Mouse (Mus musculus): Measurements from ENCODE around the gene Plcxd1.
A peak's percentile ranks its signal among the peaks of the same experiment; 100 is the strongest.
"Not testable (repeated sequence)": the region's sequence is repeated elsewhere in the genome, so short reads cannot be mapped to it uniquely, and the experiment has no call there.

The Plcxd1 gene

GRCm38 (mm10) chr5:110099656-110100580 lies at the start of gene Plcxd1:
TSS of gene Plcxd1 (plus strand) at chr5:110099969.
- DNase-seq: peak; percentile 71

DNA sequence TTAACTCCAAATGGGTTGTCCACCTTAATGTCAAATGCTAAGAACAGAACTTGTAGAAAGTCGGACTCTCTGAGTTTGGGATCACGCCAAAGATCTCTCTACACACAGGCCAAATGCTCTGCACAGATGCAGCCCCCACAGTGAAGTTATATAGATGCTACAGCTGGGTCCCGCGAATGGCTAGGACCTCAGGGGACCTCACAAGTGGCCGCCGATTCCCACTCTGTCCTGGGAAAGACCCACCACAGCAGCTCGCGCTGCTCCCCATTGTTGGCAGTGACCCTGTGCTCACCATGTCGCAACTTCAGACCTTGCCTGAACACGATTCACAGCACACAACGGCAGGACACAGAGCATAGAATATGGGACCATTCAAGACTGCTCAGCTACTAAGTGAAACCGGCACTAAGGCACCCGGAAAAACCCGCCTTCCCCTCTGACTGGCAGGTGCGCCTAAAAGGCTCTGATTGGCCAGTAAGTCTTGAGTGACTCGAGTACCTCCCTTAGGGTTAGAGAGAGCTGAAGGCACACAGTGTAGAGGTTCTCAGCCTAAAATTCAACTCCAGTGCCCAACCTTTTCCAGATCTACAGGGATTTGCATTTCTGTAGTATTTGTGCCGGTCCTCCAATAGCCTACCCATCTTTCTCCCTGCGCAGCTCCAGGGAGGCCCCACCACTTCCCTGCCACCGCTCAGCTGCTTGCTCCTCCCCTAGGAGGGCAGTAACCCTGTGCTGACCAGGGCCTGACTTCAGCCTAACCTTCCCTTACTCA lies 41.9 kb upstream of the Plcxd1 start:
- DNase-seq: peak; percentile 86

- DNase-seq: not testable (repeated sequence)
Observed at GRCm38 (mm10) chr5:110072413-110072812, 27.4 kb upstream of the Plcxd1 start, which contains the start of gene Gm17655. TSS of gene Gm17655 (minus strand) at chr5:110072513.

DNA sequence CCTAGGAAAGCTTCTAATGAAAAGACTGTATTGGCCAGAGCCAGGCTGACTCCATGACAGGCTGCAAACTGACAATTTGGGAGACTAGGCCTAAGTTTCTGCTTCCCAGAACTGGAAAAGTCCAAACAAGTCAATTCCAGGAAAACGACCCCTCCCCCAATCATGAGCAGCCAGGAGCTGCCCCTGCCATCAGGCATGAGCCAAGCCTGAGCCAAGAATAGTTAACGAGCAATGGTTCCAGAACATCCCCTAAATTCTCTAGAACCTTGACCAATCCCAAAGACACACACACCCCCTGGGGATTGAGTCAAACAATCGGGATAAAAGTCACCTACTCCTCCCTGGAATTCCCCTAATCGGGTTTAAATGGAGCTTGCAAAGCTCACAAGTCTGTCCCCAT lies 16.8 kb upstream of the Plcxd1 start:
- DNase-seq: no peak

DNA sequence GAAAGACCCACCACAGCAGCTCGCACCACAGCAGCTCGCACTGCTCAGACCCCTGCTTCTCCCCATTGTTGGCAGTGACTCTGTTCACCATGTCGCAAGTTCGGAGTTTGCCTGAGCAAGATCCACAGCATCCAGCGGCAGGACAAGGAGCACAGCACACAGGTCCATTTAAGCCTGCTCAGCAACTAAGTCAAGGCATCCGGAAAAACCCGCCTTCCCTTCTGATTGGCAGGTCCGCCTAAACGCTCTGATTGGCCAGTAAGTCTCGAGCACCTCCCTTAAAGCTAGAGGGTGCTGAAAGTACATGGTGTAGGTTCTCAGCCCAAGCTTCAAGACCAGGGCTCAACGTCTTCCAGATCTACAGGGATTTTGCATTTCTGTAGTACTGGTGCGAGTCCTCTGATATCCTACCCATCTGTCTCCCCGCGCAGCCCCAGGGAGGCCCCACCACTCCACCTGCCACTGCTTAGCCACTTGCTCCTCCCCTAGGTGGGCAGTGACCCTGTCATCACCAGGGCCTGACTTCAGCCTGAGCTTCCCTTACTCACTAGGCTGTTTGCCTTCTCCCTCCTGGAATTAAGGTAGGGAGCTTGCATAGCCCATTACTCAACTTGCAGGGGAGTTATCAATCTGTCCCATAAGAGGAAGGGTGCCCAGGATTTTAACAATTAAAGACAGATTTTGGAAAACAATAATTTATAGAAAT lies 13.5 kb upstream of the Plcxd1 start:
- no peak for DNase-seq

DNA sequence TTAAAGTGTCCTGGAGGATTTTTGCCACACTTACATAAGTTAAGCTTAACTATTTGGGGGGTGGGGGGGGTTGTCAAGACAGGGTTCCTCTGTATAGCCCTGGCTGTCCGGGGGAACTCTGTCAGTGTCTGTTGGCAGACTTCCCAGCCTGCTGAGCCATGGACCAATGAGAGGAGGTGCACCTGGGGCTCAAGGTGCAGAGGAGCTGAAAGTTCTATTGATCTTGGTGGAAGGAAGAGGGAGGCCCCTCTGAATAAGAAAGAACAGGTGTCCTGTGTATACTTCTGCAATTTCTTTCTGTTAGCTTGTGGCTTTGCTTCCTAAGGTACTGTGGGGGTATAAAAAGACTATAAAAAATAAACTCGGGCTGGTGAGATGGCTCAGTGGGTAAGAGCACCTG lies 8.2 kb upstream of the Plcxd1 start:
- no peak for DNase-seq

GRCm38 (mm10) chr5:110094030-110094846 lies 5.5 kb upstream of the Plcxd1 start, which contains the start of gene Gm35315:
TSS of gene Gm35315 (minus strand) at chr5:110094420.
- DNase-seq: peak; percentile 93

DNA sequence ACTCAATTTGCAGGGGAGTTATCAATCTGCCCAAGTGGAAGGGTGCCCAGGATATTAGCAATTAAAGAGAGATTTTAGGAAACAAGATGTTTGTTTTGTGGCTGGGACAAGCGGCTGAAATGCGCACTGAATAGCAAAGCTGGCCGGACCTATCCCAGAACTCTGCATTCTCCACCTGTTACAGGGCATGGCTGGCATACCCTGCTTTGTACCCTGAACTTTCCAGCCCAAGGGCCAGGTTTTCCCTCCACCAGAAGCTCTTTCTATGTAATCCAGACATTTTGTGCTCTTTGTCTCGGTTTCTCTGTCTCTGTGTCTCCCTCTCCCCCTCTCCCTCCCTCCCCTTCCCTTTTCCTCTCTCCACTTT lies 4.9 kb upstream of the Plcxd1 start:
- DNase-seq: no peak

GRCm38 (mm10) chr5:110098991-110099477 lies 735 bp upstream of the Plcxd1 start:
- peak; percentile 52 for DNase-seq

DNA sequence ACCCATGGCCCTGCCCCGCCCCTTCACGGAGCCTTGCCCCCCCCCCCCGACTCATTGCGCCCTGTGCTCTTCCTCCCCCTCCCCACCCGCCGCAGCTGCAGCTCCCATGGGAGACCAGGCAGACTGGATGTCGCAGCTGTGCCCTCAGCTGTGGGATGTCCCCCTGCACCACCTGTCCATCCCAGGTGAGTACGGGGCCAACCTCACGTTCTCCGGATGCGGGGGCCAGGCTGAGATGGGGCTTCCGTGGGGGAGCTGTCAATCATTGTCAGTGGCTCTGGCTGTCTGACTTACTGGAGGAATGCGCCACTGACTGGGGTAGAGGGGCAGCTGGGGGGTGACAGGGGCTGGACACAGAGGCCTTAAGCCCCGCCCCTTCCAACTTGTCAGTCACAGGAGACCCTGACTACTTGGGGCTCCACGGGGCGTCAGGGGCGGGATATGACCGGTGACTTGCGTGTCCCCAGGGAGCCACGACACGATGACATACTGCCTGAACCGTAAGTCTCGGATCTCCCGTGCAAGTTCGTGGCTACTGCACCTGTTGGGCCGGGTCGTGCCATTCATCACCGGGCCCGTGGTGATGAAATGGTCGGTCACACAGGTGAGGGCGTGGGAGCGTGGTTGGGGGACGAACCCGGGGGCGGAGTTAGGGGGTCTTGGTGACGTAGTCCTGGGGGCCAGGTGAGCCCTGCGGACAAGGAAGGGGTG lies 1.3 kb downstream of the Plcxd1 start:
- DNase-seq: peak; percentile 78

GRCm38 (mm10) chr5:110101716-110102347 lies 2.1 kb downstream of the Plcxd1 start:
- DNase-seq: peak; percentile 85

GRCm38 (mm10) chr5:110102429-110102828 lies 2.7 kb downstream of the Plcxd1 start:
- no peak for DNase-seq

GRCm38 (mm10) chr5:110102853-110103625 lies 3.3 kb downstream of the Plcxd1 start:
- DNase-seq: peak; percentile 55

DNA sequence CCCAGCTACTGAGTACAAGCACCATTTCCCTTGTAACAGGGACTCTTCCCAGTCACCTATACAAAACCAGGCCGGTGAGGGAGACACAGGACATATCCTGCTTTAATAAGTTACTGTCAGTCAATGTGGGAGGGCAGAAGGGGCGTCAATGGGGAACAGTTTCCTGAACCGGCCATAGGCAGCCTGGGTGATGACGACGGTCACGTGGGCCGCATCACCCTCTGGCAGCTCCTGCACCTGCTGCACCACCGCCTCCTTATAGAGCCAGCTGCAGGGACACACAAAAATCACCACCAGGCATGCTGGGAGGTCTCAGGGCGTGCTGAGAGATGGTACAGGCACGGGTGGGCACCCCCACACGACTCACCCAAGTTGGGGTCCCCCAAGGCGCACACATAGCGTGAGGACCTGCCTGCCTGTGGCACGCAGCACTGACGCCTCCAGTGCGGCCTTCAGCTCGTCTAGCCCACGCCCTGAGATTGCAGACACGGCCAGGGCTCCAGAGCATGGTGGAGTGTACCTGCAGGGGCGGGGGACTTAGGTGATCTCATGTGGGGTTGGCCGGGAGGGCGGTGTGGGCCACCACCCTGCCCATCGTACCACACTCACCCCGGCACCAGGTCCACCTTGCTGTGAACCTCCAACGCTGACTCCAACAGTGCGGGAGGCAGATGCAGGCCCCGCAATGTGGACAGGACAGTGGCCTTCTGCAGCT lies 4.3 kb downstream of the Plcxd1 start:
- DNase-seq: peak; percentile 61

GRCm38 (mm10) chr5:110104616-110105380 lies 5.0 kb downstream of the Plcxd1 start:
- DNase-seq: peak; percentile 65

GRCm38 (mm10) chr5:110106140-110106871 lies 6.5 kb downstream of the Plcxd1 start:
- peak; percentile 75 for DNase-seq

- peak; percentile 82 for DNase-seq
Observed at GRCm38 (mm10) chr5:110106901-110107564, 7.3 kb downstream of the Plcxd1 start.
